Mouse (Mus musculus): Measurements from ENCODE around the gene Mcm8. TPM values are rescaled to one million over a fixed set of nuclear protein-coding genes. Genes with fewer than 3 reads are reported as not detected.

Gene Mcm8
- total and polyA plus RNA-seq, 2 experiments from 2014 or later: 2.4 to 4.0 TPM

DNA sequence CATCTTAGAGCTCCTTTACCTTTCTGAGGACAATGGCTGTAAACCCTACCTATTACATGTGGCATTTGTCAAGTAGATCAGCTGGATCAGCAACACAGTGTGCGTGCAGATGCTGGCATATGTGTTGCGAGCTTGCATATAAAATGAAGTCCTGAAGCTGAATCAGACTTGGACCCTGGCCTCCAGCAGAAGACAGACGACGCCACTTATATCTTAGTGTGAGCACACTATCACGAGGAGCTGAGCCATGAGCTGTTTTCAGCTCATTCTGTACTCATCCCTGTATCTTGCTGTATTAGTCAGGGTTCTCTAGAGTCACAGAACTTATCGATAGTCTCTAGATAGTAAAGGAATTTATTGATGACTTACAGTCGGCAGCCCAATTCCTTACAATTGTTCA is 69.4 kb downstream of the Mcm8 start:
- no peak for TF ChIP-seq CTCF (IDR thresholded peaks at IDR 0.05)
- Histone ChIP-seq H3K27ac (ENCODE audit: low read depth, low read length) (no peak overlapping the region), H3K27me3 (ENCODE audit: insufficient read depth, low read length) (peaks cover 15% of the 10 kb centered on the region), H3K9me3 (ENCODE audit: low read length) (no peaks in the 10 kb centered on the region), H3K9ac (replicated peaks; ENCODE audit: low read length, poor library complexity, severe bottlenecking) (no peak overlapping the region), H3K36me3 (ENCODE audit: insufficient read depth, low read length) (no peaks in the 10 kb centered on the region), H3K4me1 (ENCODE audit: insufficient read depth, low read length) (no peaks in the 10 kb centered on the region), H3K4me3 (ENCODE audit: low read depth, low read length) (no peak overlapping the region), H3K4me2 (ENCODE audit: low read depth, low read length, poor library complexity, severe bottlenecking) (no peak overlapping the region)
- 94% methylated on average over 7 of the region's 7 CpGs for WGBS
- ATAC-seq (ENCODE audit: low FRiP score) (no peak), DNase-seq (ENCODE audit: low spot score) (no peak)

Other genes with a start within 250 kb of the Mcm8 start
- 55.7 and 78.6 TPM in 2 replicates for gene Gpcpd1, start 228.4 kb upstream of the Mcm8 start, total RNA-seq (2014; rRNA removed)
- gene Gpcpd1, start 228.4 kb upstream of the Mcm8 start, polyA plus RNA-seq (2015; fragmentation: Nextera tagmentation; extraction: Ambion mirVana): 82.9 and 84.0 TPM in 2 replicates
- gene Shld1, start 129.2 kb upstream of the Mcm8 start, total RNA-seq (2014; rRNA removed): 16.0 and 17.1 TPM in 2 replicates
- 15.7 and 17.1 TPM in 2 replicates for gene Shld1, start 129.2 kb upstream of the Mcm8 start, polyA plus RNA-seq (2015; fragmentation: Nextera tagmentation; extraction: Ambion mirVana)
- gene Chgb, start 34.9 kb upstream of the Mcm8 start, total RNA-seq (2014; rRNA removed): 43.4 and 47.4 TPM in 2 replicates
- 132 and 142 TPM in 2 replicates for gene Chgb, start 34.9 kb upstream of the Mcm8 start, polyA plus RNA-seq (2015; fragmentation: Nextera tagmentation; extraction: Ambion mirVana)
- gene Trmt6, start 86 bp upstream of the Mcm8 start, total RNA-seq (2014; rRNA removed): 11.5 and 12.0 TPM in 2 replicates
- gene Trmt6, start 86 bp upstream of the Mcm8 start, polyA plus RNA-seq (2015; fragmentation: Nextera tagmentation; extraction: Ambion mirVana): 26.9 and 30.8 TPM in 2 replicates
- 36.0 and 53.9 TPM in 2 replicates for gene Crls1, start 30.5 kb downstream of the Mcm8 start, total RNA-seq (2014; rRNA removed)
- gene Crls1, start 30.5 kb downstream of the Mcm8 start, polyA plus RNA-seq (2015; fragmentation: Nextera tagmentation; extraction: Ambion mirVana): 18.3 and 19.7 TPM in 2 replicates
- 1.3 TPM in 2 replicates for gene Lrrn4, start 64.8 kb downstream of the Mcm8 start, total RNA-seq (2014; rRNA removed)
- gene Lrrn4, start 64.8 kb downstream of the Mcm8 start, polyA plus RNA-seq (2015; fragmentation: Nextera tagmentation; extraction: Ambion mirVana): 0.70 and 0.85 TPM in 2 replicates
- 0.09 and 0.22 TPM in 2 replicates for gene Fermt1, start 129.8 kb downstream of the Mcm8 start, total RNA-seq (2014; rRNA removed)
- gene Fermt1, start 129.8 kb downstream of the Mcm8 start, polyA plus RNA-seq (2015; fragmentation: Nextera tagmentation; extraction: Ambion mirVana): not detected in 2 replicates

All from midbrain, postnatal 0 days (tissue).